Mouse (Mus musculus): ENCODE measurements at regions not wholly inside any gene's neighbourhood (a gene's known extent, or its start where the extent isn't known, plus 50 kb on each side); places are given as distances from the start of the nearest gene placed in this dataset.

GRCm38 (mm10) chrX:161487691-161488090 lies 200.4 kb downstream of the Gm15262 start:
- no peak for DNase-seq

DNA sequence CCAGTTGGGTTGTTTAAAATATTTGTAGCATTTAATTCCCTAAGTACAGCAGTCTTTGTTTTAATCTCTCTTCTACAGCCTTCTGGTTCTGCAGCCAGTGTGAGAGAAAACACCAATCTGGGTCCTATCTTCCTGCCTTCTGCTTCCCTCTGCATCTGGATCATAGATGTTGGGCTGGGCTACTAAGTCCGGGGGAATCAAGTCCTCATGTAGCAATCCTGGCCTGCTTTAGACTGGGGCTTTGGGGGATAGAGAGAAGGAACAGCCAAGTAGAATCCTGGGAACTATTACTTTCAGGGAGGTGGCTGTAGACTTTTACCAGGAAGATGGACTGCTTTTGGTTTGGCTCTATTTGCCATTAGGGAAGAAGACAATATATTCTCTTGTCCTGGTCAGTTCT lies 205.5 kb upstream of the Rai2 start:
- DNase-seq = no peak

DNA sequence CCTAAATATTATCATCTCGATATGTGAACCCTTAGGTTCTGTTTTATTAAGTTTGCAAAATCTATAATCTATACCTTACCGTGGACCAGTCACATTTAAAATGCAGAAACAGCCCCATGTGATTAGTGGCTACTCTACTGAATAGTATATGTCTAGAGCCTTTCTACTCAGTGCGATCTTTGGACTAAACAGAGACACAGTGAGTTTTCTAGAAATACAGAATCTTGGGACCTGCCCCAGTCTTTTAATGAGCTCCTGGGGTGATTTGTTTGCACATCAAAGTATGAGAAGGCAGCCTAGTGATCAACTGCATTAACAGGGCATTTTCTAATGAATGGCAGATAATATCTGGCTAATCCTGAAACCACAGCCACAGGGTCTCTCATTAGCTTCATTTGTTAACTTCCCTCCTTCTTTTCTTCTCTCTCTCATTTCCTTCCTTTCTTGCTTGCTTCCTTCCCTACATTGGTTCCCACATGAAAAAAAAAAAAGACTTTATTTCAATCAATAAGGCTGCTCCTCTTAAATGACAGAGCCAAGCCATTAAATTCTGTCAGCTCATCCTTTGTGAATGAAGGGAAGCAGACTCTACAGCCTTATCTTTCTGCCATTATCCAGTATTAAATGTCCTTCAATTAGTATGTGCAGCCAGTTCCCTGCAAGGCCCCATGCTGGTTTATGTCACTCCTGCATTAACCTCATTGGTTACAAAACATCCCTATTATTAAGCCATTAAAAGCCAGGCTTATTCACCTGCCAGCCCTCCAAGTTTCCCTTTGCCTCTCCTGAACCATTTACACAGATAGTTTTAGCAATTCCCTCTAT lies 193.2 kb upstream of the Rai2 start:
- no peak for DNase-seq

GRCm38 (mm10) chrX:161524257-161524646 lies 192.6 kb upstream of the Rai2 start:
- DNase-seq = no peak

- DNase-seq = no peak
Observed at GRCm38 (mm10) chrX:161537290-161537689, 179.6 kb upstream of the Rai2 start.

GRCm38 (mm10) chrX:161556896-161557295 lies 160.0 kb upstream of the Rai2 start:
- DNase-seq = no peak

DNA sequence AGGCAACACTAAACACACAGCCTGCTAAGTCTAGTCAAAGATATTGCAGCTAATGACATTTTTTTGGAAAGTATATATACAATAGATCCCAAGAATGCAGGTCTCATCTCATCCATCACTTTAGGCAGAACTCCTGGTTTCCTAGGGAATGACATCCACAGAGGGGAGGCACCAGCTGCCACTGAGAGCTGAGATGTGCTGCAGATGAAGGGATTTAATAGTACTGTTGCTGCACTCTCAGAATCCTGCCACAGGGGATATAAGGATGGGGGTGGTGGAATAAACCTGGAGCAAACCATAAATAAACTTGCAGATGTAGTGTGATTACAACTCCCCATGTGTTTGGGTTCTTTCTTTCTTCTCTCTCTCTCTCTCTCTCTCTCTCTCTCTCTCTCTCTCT lies 158.4 kb upstream of the Rai2 start:
- no peak for DNase-seq

- DNase-seq = no peak
Observed at GRCm38 (mm10) chrX:161566435-161566834, 150.4 kb upstream of the Rai2 start.

- no peak for DNase-seq
Observed at GRCm38 (mm10) chrX:161582019-161582659, 134.7 kb upstream of the Rai2 start.

GRCm38 (mm10) chrX:161583872-161584271 lies 133.0 kb upstream of the Rai2 start:
- DNase-seq = no peak

GRCm38 (mm10) chrX:161633869-161634268 lies 83.0 kb upstream of the Rai2 start:
- peak; percentile 33 for DNase-seq

GRCm38 (mm10) chrX:161634342-161634741 lies 82.5 kb upstream of the Rai2 start:
- peak; percentile 25 for DNase-seq

GRCm38 (mm10) chrX:161635678-161636077 lies 81.2 kb upstream of the Rai2 start:
- peak; percentile 2 for DNase-seq

DNA sequence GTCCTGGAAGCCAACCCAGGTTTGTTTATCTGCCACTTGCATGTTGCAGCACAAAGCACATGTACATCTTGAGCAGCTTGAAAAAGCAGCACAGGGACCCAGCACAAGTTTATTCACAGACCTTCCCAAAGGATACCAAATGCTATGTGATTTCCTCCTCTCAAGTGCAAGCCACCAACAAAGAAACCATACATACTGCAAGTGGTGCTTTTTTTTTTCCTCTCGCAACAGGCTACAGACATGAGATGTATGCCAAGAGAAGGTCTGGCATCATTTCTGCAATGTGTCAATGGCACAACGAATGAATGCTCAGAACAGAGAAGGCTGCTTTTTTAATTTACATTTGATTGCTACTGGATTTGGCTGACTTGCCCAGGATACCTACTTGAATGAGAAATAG lies 63.8 kb upstream of the Rai2 start:
- DNase-seq = no peak

DNA sequence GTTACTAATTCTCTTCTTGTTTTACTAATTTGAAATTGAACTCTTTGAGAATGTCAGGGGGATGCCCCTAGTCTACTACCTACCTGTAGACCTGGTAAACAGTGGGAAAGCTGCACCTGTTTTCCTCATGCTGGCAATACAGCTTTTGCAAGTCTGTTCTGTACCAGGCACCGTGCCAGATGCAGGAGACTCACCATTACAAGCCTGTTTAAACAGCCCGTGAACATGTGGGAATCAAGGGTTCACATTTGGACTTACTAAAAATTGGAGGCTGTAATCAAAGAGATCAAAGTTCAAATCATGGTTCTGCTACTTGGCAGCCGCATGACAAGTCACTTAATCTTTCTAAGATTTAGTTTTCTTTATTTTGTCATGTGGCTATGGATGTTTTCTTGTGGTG lies 56.8 kb upstream of the Rai2 start:
- DNase-seq = no peak

DNA sequence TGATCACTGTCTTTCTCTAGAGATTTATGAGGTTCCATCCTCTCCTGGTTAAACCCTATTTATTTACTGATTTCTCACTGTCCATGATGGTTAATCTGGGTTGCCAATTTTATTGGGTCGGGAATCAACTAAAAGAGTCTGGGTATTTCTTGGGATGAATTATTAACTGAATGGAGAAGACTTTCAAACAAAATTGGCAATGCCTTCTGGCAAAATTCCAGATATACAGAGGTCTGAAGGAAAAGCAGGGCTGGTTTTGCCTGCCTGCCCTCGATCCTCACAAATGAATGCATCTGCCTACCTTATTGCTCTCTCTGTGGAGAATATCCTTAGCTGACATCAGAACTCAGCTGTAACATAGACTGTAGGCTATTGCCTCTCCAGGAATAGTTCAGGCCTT lies 54.9 kb upstream of the Rai2 start:
- DNase-seq = no peak

Measured in retina, postnatal 1 day (tissue).